Mouse (Mus musculus) right cerebral cortex, postnatal 4 days (tissue): ENCODE results near the gene Ush1g.

Experiments used
- DNase-seq: peaks from one replicate; pipeline ENCODE4 v3.0.0-alpha.2; 2022

Gene Ush1g

DNA sequence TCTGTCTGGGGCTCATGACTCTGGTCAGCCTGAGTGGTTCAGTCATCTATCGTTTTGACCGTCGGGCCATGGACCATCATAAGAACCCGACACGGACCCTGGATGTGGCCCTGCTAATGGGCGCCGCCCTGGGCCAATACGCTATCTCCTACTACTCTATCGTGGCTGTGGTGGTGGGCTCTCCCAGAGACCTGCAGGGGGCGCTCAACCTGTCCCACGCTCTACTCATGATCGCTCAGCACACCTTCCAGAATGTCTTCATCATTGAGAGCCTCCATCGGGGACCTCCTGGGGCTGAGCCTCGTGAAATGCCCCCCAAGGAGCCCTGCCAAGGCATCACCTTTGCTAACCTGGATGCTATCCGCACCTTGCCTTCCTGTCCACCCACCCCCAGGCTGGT, 7.5 kb upstream of the Ush1g start:
- DNase-seq = no peak

DNA sequence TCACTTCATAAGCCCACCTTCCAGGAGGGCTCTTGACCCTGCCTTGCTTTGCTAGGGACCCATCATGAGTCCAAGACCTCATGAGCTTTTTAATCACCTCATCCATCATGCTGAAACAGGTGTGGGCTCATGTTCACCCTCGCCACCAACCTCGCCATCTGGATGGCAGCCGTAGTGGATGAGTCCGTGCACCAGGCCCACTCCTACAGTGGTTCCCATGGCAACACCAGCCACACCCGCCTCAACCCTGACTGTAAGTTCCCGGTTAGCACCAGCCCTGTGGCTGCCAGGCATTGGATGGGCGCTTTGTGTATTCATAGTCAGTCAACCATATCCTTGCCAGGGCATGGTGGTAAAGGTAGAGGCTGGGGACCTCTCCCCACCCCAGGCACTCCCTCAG, 4.9 kb upstream of the Ush1g start:
- no peak for DNase-seq

DNA sequence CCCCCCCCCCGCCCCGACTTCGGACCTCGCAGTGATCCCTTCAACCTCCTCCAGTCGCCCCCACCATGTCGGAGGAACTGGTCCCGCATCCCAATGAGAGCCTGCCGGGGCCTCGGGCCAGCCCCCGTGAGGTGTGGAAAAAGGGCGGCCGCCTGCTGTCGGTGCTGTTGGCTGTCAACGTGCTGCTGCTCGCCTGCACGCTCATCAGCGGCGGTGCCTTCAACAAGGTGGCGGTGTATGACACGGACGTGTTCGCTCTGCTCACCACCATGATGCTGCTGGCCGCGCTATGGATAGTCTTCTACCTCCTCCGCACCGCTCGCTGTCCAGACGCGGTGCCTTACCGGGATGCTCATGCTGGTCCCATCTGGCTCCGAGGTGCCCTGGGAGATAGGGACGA, 1.5 kb upstream of the Ush1g start:
- DNase-seq = no peak

DNA sequence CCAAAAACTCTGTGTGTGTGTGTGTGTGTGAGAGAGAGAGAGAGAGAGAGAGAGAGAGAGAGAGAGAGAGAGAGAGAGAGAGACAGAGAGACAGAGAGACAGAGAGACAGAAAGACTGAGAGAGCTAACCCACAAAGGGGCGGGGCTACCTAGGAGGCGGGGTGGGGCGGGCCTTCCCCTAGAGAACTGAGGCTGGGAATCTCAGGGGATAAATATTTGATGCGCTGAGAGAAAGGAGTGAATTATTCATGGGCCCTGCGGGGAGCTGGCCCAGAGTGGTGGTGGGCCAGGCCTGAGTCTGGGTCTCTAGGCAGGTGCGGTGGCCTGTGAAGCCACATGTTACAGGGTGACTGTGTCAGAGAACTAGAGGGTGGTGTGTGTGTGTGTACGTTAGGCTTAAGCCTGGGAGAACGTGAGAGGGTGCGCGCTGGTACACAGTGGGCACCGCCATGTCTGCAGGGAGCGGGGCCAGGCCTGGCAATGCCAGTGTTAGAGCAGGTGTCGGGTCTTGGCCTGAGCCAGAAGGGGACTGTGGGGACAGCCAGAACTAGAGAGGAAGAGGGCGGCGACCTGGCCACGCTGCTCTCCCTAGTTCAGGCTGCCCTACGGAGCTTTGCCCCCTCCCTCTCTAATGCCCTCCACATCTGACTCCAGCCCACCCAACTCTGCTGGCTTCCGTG, 2.0 kb downstream of the Ush1g start:
- DNase-seq = no peak

DNA sequence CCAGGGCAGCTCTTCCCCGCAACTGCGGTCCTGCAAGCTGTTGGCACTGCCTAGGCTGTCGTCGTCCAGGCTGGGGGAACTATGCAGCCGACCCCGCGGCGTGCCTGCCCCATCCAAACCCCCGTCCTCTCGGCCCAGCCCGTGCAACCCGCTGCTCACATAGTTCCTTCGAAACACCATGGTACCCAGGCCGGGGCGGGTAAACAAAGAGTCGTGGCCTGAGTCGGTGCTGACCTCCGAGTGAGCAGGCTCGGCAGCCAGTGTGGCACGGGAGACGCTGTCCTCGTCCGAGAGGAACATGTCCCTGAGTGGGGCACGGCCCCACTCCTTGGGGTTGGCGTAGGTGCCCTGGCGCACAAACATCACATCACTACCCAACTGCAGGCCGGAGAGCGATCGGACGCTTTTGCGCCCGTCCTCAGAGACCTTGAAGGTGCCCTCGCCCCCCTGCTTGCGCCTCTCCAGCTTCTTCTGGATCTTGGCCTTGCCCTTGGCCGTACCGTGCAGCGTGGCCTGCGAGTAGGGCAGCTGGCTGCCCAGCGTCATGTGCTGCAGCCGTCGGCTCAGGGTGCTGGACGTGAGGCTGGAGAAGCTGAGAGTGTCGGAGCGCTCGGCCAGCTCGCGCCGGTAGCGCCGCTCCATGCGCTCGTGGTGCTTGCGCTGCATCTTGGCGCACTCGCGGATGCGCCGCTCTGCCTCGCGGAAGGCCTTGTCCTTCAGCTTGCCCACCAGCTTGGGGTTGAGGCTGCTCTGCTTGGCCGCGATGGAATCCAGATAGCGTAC, 3.4 kb downstream of the Ush1g start:
- DNase-seq = no peak

DNA sequence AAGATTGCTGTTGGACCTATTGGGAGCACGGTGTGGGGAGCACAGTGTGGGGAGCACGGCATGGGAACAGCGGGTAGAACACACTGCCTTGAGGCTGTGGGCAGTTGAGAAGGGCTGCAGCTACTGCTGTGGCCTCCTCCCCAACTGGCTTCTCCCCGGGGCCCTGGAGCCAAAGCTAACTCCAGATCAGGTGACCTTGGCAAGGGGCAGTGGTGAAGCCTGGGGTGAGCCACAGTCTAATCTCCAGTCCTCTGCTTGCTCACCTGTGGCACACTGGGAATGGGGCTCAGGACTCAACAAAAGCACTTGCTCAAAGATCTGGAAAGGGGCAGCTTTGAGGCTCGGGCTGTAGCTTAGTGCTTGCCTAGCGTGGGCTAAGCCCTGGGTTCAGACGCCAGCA, 4.6 kb downstream of the Ush1g start:
- DNase-seq = no peak

DNA sequence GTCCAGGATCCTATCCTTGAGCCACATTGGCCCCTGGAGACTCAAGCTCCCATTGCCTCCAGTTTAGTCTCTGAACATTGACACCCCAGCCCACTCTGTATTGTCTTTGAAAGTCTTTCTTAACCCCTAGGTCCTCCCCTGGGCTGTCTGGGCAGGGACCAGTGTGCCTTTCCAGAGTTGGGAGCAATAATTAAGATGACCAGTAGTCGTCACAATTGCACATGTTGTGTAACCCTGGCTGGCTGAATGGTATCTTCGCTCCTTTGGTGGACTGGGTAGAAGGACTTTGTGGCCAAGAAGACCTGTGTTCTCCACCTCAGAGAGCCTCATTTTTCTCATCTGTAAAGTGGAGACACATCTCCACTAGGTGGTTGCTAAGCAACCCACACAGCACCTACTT, 7.6 kb downstream of the Ush1g start:
- DNase-seq = no peak

DNA sequence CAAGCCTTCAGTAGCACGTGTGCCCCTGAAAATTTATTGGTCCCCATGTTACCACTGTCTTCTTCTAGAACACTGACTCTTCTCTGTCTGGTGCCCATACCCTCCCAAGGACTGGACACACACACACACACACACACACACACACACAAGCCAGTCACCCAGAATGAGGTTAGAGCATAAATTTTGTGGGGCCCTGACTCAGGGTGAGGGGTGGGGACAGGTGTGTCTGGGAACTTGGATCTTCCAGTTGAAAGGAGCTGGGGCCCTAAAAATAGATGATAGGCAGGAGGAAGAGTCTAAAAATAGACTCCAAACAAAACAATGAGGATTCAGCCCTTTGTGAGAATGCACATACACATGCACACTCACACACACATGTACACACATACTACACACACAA, 13.1 kb downstream of the Ush1g start:
- no peak for DNase-seq

DNA sequence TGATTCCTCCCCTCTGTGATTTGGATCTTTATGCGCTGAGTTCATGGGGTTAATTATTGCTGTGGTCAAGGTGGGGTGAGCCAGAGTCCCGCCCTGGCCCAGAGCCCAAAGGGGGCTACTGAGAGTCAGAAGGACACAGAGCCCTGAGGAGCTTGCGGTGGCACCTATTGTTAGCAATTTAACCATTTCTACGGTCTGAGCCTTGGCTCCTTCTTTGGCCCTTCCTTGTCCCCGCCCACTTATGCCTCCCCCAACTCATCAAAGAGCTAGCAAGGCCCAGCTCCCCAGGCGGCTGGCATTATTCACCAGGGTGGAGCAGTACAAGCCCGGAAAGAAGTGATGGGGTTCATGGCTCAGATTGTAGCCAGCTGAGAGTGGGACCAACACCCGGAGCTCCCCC, 15.0 kb downstream of the Ush1g start, which contains the start of gene Otop2:
Gene Otop2, plus strand, starts transcription at position 301 of the 400 bp plus-strand sequence.
- DNase-seq = no peak

DNA sequence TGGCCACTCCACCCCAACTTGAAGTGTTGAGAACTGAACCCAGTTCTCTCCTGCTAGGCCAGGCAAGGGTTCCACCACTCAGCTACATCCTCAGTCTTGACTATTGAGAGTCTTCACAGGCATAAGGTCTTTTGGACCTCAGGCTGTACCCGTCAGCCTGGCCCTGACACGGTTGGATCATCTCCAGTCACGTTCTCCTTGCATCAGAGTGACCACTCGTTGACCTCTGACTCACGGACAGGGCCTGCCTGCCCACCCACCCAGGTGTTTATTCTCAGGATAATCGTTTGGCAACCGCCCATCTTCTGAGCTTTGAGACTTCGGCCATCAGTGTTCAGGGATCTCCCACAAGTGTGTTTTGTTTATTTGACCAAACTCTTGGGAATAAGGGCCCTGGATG, 18.7 kb downstream of the Ush1g start:
- no peak for DNase-seq

DNA sequence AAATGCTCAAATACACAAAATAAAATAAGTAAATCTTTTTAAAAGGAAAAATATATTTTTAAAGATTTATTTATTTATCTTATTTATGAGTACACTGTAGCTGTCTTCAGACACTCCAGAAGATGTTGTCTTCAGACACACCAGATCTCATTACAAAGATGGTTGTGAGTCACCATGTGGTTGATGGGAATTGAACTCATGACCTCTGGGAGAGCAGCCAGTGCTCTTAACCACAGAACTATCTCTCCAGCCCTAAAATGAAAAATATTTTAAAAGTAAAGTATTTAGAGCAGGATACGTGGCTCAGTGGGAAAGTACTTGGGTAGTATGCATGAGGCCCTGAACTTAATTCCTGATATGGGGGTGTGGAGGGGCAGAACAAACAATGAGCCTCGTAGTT, 20.5 kb downstream of the Ush1g start:
- DNase-seq = no peak

DNA sequence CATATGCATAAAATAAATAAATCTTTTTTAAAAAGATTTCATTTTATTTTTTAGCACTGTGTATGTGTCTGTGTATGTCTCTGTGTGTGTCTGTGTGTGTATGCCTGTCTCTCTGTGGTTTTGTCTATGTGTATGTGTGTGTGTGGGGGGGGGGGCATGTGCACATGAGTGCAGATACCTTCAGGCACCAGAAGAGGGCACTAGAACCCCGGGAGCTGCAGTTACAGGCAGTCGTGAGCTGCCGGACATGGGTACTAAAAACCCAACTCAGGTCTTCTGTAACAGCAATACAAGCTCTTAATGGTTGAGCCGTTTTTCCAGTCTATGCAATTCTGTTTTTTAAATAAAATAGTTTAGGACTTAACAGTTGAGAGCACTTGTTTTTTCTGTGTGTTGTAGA, 21.1 kb downstream of the Ush1g start:
- DNase-seq = no peak

DNA sequence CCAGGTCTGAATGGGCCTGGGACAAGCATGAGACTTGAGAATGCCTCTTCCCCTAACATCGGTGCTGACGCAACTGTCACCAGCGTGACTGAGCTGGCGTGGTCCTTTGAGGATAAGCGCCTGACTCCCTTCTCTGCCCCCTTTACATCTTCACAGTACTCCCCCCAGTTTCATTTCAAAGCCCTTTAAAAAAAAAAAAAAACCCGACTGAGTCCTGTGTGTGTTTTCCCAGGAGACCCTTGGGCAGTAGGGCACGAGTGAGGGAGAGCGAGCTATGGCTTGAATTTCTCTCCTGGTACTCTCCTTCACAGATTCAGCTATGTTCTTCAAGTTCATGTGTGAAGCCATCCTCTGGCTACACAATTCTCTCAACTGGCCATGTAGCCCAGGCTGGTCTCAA, 23.7 kb downstream of the Ush1g start:
- no peak for DNase-seq

DNA sequence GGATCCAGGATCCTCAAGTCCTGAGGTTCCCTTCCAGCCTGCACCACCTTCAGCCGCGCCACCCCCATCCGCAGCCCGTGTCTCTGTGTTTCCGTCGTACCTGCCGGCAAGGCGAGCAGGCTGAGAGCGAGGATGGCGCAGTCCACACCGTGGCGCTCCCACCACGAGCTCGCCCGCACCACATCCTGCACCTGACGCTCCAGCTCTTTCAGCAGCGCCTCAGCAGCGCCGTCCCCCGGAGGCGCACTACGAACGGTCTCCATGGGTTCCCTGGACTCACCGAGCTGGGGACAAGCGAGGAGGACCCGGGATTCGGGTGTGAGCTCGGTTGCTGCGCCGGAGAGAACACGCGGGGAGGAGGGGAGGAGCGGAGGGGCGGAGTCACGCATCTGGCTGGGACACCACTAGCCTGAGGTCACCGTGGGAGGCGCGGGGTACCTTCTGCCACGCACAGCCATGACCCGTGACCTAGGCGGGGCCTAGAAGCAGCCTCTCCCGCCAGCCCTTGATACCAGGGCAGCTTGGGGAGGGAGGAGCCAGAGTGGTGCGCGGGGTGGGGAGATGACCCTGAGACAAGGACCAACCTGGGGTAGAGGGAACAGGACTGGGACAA, 24.5 kb downstream of the Ush1g start, which contains the start of gene Fads6:
Gene Fads6, minus strand, starts transcription at position 450 of the 613 bp plus-strand sequence.
- DNase-seq = peak; percentile 62

DNA sequence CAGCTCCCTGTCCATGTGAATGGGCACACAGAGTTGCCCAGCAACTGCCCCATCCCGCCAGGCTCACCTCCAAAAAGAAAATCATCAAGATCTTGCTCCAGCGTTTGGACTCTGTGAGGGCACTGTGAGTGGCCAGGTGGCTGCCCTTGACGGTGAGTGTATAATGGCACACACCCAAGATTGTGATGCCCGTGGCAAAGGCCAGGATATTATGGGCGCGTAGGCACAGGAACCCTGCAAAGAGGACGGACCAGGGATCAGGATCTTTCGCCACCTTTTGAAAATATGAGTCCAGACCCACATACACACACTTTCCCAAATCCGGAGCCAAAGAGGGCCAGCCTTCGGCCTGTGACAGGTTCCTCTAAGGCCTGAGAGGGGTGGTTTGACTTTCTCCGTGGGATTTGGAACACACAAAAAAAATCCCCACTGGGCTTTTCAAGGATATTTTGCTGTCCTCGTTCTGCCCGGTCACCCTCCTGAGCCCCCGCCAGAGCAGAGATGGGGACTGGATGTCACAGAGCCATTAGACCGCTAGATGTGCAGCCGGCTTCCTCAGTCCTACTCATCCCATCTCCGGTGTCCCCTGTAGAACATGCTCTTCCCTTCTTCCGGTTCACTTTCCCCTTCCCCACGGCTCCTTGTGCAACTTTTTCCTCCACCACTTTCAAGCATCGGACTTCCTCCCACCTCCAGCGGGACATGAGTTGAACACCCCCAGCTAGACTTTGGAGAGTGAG, 25.2 kb downstream of the Ush1g start:
- no peak for DNase-seq

DNA sequence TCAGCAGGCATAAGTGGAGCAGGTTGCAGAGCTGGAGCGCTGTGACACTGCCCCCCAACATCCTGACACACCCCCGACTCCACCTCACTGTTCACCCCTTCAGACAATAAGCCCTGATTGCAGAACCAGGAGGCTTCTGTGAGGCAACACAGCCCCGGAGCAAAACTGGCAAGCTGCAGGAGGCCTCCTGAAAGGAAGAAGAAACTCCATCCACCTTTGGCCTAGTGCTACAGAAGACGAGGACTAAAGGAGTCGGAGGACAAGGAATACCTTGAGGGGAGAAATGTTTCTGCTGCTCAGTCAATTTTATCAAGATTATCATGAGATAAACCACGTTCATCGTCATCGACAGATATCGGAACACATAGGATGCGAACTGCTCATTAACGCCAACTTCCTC, 25.9 kb downstream of the Ush1g start:
- DNase-seq = no peak

DNA sequence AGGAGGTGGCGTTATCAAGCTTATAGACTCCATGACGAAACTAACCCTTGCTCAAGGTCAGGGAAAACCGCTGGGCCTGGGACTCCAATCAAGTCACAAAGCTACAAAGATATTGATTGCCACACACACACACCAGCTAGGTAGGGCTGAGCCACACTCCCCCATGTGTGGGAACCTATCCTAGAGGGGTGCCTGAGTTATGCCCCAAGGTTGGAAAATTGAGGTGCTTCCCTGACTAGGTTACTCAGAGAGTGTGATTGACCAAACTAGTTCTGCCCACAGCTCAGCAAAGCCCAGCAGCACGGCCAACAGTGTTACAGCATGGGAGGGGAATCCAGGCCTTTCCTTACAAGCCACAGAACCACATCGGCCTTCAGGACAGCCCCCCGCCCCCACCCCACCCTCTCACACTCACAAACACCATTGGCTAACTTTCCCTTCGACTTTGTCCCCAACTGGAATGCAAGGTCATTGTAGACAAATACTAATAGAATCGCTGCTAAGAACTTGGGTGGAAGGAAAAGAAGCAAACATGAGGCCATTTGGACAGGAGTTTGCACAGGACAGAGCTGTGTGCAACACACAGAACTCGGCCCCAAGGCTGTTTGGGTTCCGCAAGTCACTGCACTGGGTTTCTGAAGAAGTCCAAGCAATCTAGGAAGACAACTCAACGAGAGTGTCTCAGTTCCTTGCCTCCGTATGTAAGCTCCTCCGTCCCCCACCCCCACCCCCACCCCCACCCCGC, 29.0 kb downstream of the Ush1g start:
- no peak for DNase-seq

DNA sequence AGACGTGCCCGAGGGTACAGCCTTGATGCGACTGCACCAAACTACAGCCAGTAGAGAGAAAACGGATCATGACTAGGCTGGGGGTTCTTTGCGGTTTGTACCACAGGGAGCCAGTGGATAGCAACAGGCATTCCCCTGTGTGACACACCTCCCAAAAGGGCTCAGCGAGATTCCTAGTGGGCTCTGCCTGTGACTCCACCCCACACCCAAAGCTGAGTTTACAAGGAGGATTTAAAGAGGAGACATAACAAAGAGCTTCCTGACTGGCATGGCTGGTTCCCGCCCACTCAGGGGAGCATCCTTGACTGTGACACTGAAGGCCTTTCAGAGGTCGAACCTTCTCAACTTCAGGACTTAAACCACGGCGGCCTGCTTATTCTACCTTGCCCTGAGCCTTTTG, 30.3 kb downstream of the Ush1g start:
- no peak for DNase-seq

DNA sequence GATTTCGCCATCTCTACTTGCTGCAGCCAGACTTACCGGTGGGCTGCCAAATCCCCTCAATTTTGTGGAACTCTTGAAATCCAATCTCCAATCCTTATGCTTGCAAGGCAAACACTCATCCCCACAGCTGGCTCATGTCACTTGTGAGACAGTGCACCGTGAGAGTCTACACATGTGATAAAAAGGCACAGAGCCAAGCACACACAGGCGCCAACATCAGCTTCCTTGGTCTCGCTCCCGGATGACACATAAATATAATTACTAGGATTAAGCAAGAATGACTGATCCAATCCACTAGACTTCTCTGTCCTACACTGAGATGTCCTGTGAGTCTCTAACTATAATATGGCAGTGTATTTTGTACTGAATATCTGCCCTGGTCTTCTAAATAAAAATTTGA, 30.9 kb downstream of the Ush1g start:
- DNase-seq = no peak

DNA sequence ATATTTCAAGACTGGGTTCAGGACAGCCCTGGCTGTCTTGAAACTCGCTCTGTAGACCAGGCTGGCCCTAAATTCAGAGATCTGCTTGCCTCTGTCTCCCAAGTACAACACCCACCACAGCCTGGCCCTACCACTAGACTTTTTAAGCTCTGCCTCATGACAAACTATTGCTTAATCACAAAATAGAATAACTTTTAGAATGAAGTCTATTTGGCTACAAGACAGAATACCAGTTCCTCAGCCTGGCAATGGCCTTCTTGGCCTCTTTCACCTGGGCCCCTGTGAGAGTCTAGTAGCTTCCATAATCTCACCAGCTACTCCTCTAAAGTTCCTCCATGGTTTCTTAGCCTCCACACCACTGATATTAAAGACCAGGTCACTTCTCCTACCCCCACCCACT, 31.5 kb downstream of the Ush1g start:
- DNase-seq = no peak

DNA sequence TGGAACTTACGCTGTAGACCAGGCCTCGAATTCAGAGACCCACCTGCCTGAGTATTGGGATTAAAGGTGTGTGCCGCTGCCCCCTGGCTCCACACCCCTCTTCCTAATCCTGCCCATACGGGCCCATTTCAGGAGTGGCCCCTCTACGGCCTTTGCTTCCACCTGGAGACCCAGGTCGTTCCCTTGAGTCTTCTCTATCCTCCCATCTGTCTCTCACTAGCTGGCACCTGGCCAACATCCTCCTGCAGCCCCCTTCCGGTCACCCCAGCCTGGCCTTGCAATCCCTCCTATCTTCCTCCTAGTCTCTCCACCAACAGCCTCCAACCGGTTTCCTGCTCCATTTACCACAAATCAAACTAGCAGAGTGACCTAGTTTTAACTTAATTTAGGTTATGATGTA, 32.0 kb downstream of the Ush1g start:
- DNase-seq = no peak

DNA sequence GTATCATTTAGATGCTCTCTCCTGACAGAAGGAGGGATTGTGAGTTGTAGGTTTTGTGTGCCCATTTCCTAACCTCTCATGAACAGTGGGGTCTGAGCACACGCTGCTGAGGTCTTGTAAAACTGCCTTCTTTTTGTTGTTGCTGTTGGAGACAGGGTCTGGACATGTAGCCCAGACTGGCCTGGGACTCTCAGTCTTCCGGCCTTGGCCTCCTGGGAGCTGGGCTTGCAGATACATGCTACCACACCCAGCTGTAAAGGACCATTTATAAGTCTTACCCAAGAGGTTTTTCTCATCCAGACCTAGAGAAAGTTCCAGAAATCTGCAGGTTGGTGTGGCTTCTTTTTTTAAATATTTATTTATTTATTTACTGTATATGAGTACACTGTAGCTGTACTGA, 33.5 kb downstream of the Ush1g start:
- DNase-seq = no peak

DNA sequence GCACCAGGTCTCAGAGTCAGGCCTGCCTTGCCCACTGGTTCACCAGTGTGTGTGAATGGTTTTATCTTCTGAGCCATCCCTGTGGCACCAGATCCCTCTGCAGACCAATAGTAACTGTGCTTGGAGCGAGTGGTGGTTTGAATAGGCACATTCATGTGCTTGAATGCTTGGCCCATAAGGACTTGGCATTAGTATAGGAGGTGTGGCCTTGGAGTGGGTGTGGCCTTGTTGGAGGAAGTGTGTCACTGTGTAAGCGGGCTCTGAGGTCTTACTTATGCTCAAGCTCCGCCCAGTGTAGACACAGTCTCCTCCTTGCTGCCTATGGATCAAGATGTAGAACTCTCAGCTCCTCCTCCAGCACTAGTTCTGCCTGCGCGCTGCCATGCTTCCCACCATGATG, 34.5 kb downstream of the Ush1g start:
- no peak for DNase-seq
